Mouse (Mus musculus): Measurements from ENCODE around the gene Prl6a1.

The Prl6a1 gene

GRCm38 (mm10) chr13:27312334-27313225, at the start of gene Prl6a1:
Gene Prl6a1, plus strand, starts transcription at chr13:27312627.
- in situ Hi-C loops (cut with MboI, MseI): no loop called here

- in situ Hi-C loops (cut with MboI, MseI): no loop called here
Measured at GRCm38 (mm10) chr13:27334989-27335388, 22.6 kb downstream of the Prl6a1 start.

- in situ Hi-C loops (cut with MboI, MseI): no loop called here
Measured at GRCm38 (mm10) chr13:27342733-27343275, 30.4 kb downstream of the Prl6a1 start.

- in situ Hi-C loops (cut with MboI, MseI): no loop called here
Measured at GRCm38 (mm10) chr13:27345373-27345772, 32.9 kb downstream of the Prl6a1 start, which contains the start of gene Prl8a2. Gene Prl8a2, plus strand, starts transcription at chr13:27345673.

Measured in T-helper 1 cell (primary cell).